Mouse (Mus musculus): Measurements from ENCODE around the gene Fhad1. TPM values are rescaled to one million over a fixed set of nuclear protein-coding genes. Genes with fewer than 3 reads are reported as not detected.
A peak's percentile ranks its signal among the peaks of the same experiment; 100 is the strongest.

The Fhad1 gene
- polyA plus RNA-seq, 1 experiment from 2014 or later: 4.0 TPM

GRCm38 (mm10) chr4:141879074-141879473, 135.8 kb downstream of the Fhad1 start:
- Histone ChIP-seq H3K27me3 (ENCODE audit: control insufficient read depth, insufficient read depth, low read length) (no peaks in the 10 kb centered on the region), H3K9me3 (replicated peaks; ENCODE audit: control insufficient read depth, low read length) (no peaks in the 10 kb centered on the region), H3K4me3 (ENCODE audit: low read length) (no peak overlapping the region), H3K9ac (ENCODE audit: low read length) (no peak overlapping the region), H3K4me2 (ENCODE audit: low read depth, low read length) (no peak overlapping the region), H3K36me3 (ENCODE audit: control insufficient read depth, insufficient read depth) (no peaks in the 10 kb centered on the region), H3K4me1 (ENCODE audit: control insufficient read depth, insufficient read depth, low read length) (peaks cover 27% of the 10 kb centered on the region), H3K27ac (ENCODE audit: low read length) (no peak overlapping the region)
- WGBS: 27% methylated on average over 4 of the region's 4 CpGs
- ATAC-seq (replicated peaks; ENCODE audit: extremely low read depth, insufficient read depth, low FRiP score): no peak

GRCm38 (mm10) chr4:141878621-141879020, 136.3 kb downstream of the Fhad1 start:
- Histone ChIP-seq H3K27ac (ENCODE audit: low read length) (no peak overlapping the region), H3K4me1 (ENCODE audit: control insufficient read depth, insufficient read depth, low read length) (peaks cover 28% of the 10 kb centered on the region), H3K4me3 (ENCODE audit: low read length) (no peak overlapping the region), H3K9me3 (replicated peaks; ENCODE audit: control insufficient read depth, low read length) (no peaks in the 10 kb centered on the region), H3K36me3 (ENCODE audit: control insufficient read depth, insufficient read depth) (no peaks in the 10 kb centered on the region), H3K27me3 (ENCODE audit: control insufficient read depth, insufficient read depth, low read length) (no peaks in the 10 kb centered on the region), H3K4me2 (ENCODE audit: low read depth, low read length) (no peak overlapping the region), H3K9ac (ENCODE audit: low read length) (no peak overlapping the region)
- ATAC-seq (replicated peaks; ENCODE audit: extremely low read depth, insufficient read depth, low FRiP score): no peak
- WGBS: 34% methylated on average over 7 of the region's 7 CpGs

GRCm38 (mm10) chr4:141875481-141876108, 139.3 kb downstream of the Fhad1 start:
- Histone ChIP-seq H3K4me1 (ENCODE audit: control insufficient read depth, insufficient read depth, low read length) (peaks cover 37% of the 10 kb centered on the region), H3K4me2 (ENCODE audit: low read depth, low read length) (peak overlapping the region; percentile 100), H3K4me3 (ENCODE audit: low read length) (peak overlapping the region; percentile 80), H3K27me3 (ENCODE audit: control insufficient read depth, insufficient read depth, low read length) (no peaks in the 10 kb centered on the region), H3K36me3 (ENCODE audit: control insufficient read depth, insufficient read depth) (0 out of 2 replicates have a peak, but pooled peaks cover 2% of the 10 kb centered on the region), H3K9ac (ENCODE audit: low read length) (no peak overlapping the region; the same call in 1 of the 2 replicates), H3K9me3 (replicated peaks; ENCODE audit: control insufficient read depth, low read length) (no peaks in the 10 kb centered on the region), H3K27ac (ENCODE audit: low read length) (peak overlapping the region; percentile 24; the same call in 1 of the 2 replicates)
- WGBS: 7% methylated on average over 8 of the region's 8 CpGs
- no peak for ATAC-seq (replicated peaks; ENCODE audit: extremely low read depth, insufficient read depth, low FRiP score)

- H3K27me3 ChIP-seq (ENCODE audit: control insufficient read depth, insufficient read depth, low read length): no peaks in the 10 kb centered on the region
- H3K4me2 ChIP-seq (ENCODE audit: low read depth, low read length): peak within 1 kb of the TSS; percentile 100
- H3K9me3 ChIP-seq (replicated peaks; ENCODE audit: control insufficient read depth, low read length): no peaks in the 10 kb centered on the region
- peak within 1 kb of the TSS; percentile 80 for H3K4me3 ChIP-seq (ENCODE audit: low read length)
- H3K27ac ChIP-seq (ENCODE audit: low read length): peak within 1 kb of the TSS; percentile 58
- H3K4me1 ChIP-seq (ENCODE audit: control insufficient read depth, insufficient read depth, low read length): peaks cover 42% of the 10 kb centered on the region
- WGBS: under 1% methylated on average over 68 of the region's 73 CpGs
- peaks cover 5% of the 10 kb centered on the region; the same call in 1 of the 2 replicates for H3K36me3 ChIP-seq (ENCODE audit: control insufficient read depth, insufficient read depth)
- H3K9ac ChIP-seq (ENCODE audit: low read length): peak within 1 kb of the TSS; percentile 82
- ATAC-seq (replicated peaks; ENCODE audit: extremely low read depth, insufficient read depth, low FRiP score): peak; percentile 93
These were observed 140.1 kb downstream of the Fhad1 start, which contains the start of gene Efhd2 for GRCm38 (mm10) chr4:141874601-141875460. TSS of gene Efhd2 (minus strand) at chr4:141874920.

- Histone ChIP-seq H3K4me1 (ENCODE audit: control insufficient read depth, insufficient read depth, low read length) (peaks cover 48% of the 10 kb centered on the region), H3K36me3 (ENCODE audit: control insufficient read depth, insufficient read depth) (peaks cover 5% of the 10 kb centered on the region; the same call in 1 of the 2 replicates), H3K27me3 (ENCODE audit: control insufficient read depth, insufficient read depth, low read length) (no peaks in the 10 kb centered on the region), H3K4me2 (ENCODE audit: low read depth, low read length) (peak overlapping the region; percentile 100), H3K4me3 (ENCODE audit: low read length) (peak overlapping the region; percentile 80), H3K9me3 (replicated peaks; ENCODE audit: control insufficient read depth, low read length) (no peaks in the 10 kb centered on the region), H3K27ac (ENCODE audit: low read length) (peak overlapping the region; percentile 58), H3K9ac (ENCODE audit: low read length) (peak overlapping the region; percentile 82)
- peak; percentile 11; the same call in 1 of the 2 replicates for ATAC-seq (replicated peaks; ENCODE audit: extremely low read depth, insufficient read depth, low FRiP score)
- WGBS: under 1% methylated on average over 19 of the region's 19 CpGs
These were observed 140.7 kb downstream of the Fhad1 start for GRCm38 (mm10) chr4:141874111-141874600.

- Histone ChIP-seq H3K27me3 (ENCODE audit: control insufficient read depth, insufficient read depth, low read length) (no peaks in the 10 kb centered on the region), H3K9me3 (replicated peaks; ENCODE audit: control insufficient read depth, low read length) (no peaks in the 10 kb centered on the region), H3K4me1 (ENCODE audit: control insufficient read depth, insufficient read depth, low read length) (peaks cover 53% of the 10 kb centered on the region), H3K36me3 (ENCODE audit: control insufficient read depth, insufficient read depth) (peaks cover 5% of the 10 kb centered on the region; the same call in 1 of the 2 replicates), H3K4me2 (ENCODE audit: low read depth, low read length) (peak overlapping the region; percentile 100), H3K27ac (ENCODE audit: low read length) (no peak overlapping the region), H3K9ac (ENCODE audit: low read length) (peak overlapping the region; percentile 82), H3K4me3 (ENCODE audit: low read length) (peak overlapping the region; percentile 80)
- WGBS: 48% methylated on average over 9 of the region's 9 CpGs
- ATAC-seq (replicated peaks; ENCODE audit: extremely low read depth, insufficient read depth, low FRiP score): no peak
These were observed 141.9 kb downstream of the Fhad1 start for GRCm38 (mm10) chr4:141872977-141873376.

GRCm38 (mm10) chr4:141871909-141872308, 143.0 kb downstream of the Fhad1 start:
- ATAC-seq (replicated peaks; ENCODE audit: extremely low read depth, insufficient read depth, low FRiP score): no peak
- Histone ChIP-seq H3K4me2 (ENCODE audit: low read depth, low read length) (peak overlapping the region; percentile 100), H3K4me1 (ENCODE audit: control insufficient read depth, insufficient read depth, low read length) (peaks cover 64% of the 10 kb centered on the region), H3K4me3 (ENCODE audit: low read length) (peak overlapping the region; percentile 80), H3K27ac (ENCODE audit: low read length) (peak overlapping the region; percentile 53), H3K9me3 (replicated peaks; ENCODE audit: control insufficient read depth, low read length) (no peaks in the 10 kb centered on the region), H3K27me3 (ENCODE audit: control insufficient read depth, insufficient read depth, low read length) (no peaks in the 10 kb centered on the region), H3K36me3 (ENCODE audit: control insufficient read depth, insufficient read depth) (peaks cover 5% of the 10 kb centered on the region; the same call in 1 of the 2 replicates), H3K9ac (ENCODE audit: low read length) (peak overlapping the region; percentile 66)
- 47% methylated on average over 9 of the region's 9 CpGs for WGBS

GRCm38 (mm10) chr4:141871333-141871725, 143.6 kb downstream of the Fhad1 start:
- H3K9ac ChIP-seq (ENCODE audit: low read length): no peak overlapping the region
- no peak overlapping the region; the same call in 1 of the 2 replicates for H3K4me3 ChIP-seq (ENCODE audit: low read length)
- 83% methylated on average over 3 of the region's 3 CpGs for WGBS
- no peak for ATAC-seq (replicated peaks; ENCODE audit: extremely low read depth, insufficient read depth, low FRiP score)
- H3K27me3 ChIP-seq (ENCODE audit: control insufficient read depth, insufficient read depth, low read length): no peaks in the 10 kb centered on the region
- peak overlapping the region; percentile 100; the same call in 1 of the 2 replicates for H3K4me2 ChIP-seq (ENCODE audit: low read depth, low read length)
- peaks cover 5% of the 10 kb centered on the region; the same call in 1 of the 2 replicates for H3K36me3 ChIP-seq (ENCODE audit: control insufficient read depth, insufficient read depth)
- H3K9me3 ChIP-seq (replicated peaks; ENCODE audit: control insufficient read depth, low read length): no peaks in the 10 kb centered on the region
- H3K27ac ChIP-seq (ENCODE audit: low read length): peak overlapping the region; percentile 53
- peaks cover 69% of the 10 kb centered on the region for H3K4me1 ChIP-seq (ENCODE audit: control insufficient read depth, insufficient read depth, low read length)

All from heart, embryonic 16.5 days (tissue).